Mouse (Mus musculus) forebrain, embryonic 13.5 days (tissue): Measurements from ENCODE around the gene Hgd. TPM values are rescaled to one million over a fixed set of nuclear protein-coding genes. Genes with fewer than 3 reads are reported as not detected.

ENCODE experiments used
- ATAC-seq: fragments of 200-750 bp; cut with Nextera tagmentation; 2 replicates; pipeline ENCODE4 v1.8.0; 2017
- H3K27ac ChIP-seq: fragments of 300-500 bp; sonication (generic); 2 replicates; pipeline ENCODE4 v1.5.1; 2015; ENCODE audit warnings: inconsistent platforms, mild to moderate bottlenecking, moderate library complexity
- H3K27me3 ChIP-seq: fragments of 300-500 bp; sonication (generic); 2 replicates; pipeline ENCODE4 v1.6.1; 2015; ENCODE audit warnings: mild to moderate bottlenecking, inconsistent platforms
- H3K36me3 ChIP-seq: fragments of 300-500 bp; sonication (generic); 2 replicates; pipeline ENCODE4 v1.6.1; 2015; ENCODE audit warnings: mild to moderate bottlenecking, inconsistent platforms; ENCODE audit not compliant: poor library complexity, severe bottlenecking
- H3K4me1 ChIP-seq: fragments of 300-500 bp; sonication (generic); 2 replicates; pipeline ENCODE4 v1.6.1; 2015; ENCODE audit warnings: inconsistent platforms
- H3K4me2 ChIP-seq: fragments of 300-500 bp; sonication (generic); 2 replicates; pipeline ENCODE4 v1.6.1; 2015; ENCODE audit warnings: inconsistent platforms, mild to moderate bottlenecking, moderate library complexity
- H3K4me3 ChIP-seq: fragments of 300-500 bp; sonication (generic); 2 replicates; pipeline ENCODE4 v1.5.1; 2015; ENCODE audit warnings: mild to moderate bottlenecking, inconsistent platforms
- H3K9ac ChIP-seq: fragments of 300-500 bp; sonication (generic); 2 replicates; pipeline ENCODE4 v1.6.1; 2015; ENCODE audit warnings: mild to moderate bottlenecking, inconsistent platforms
- H3K9me3 ChIP-seq: fragments of 300-500 bp; sonication (generic); replicated peaks from 2 replicates; pipeline ENCODE4 v1.6.1; 2016; ENCODE audit warnings: inconsistent platforms
- WGBS: fragments of 180-500 bp; shearing (Covaris S2); methylation state at CpG from one replicate; pipeline ENCODE4 v1.1.7; 2015; 5-methylcytosine and 5-hydroxymethylcytosine counted together
- polyA plus RNA-seq: library from polyadenylated mRNA; unstranded; fragments of >200 nt; fragmentation: Nextera tagmentation; extraction: Ambion mirVana; gene quantifications from 2 replicates; pipeline ENCODE4 v1.2.1, GENCODE M21; 2015

The Hgd gene
- polyA plus RNA-seq, 1 experiment from 2014 or later: 0.27 TPM

GRCm38 (mm10) chr16:37654831-37655455, 75.0 kb downstream of the Hgd start:
- H3K4me3 ChIP-seq: peak overlapping the region; percentile 67; the same call in 1 of the 2 replicates
- no peaks in the 10 kb centered on the region for H3K27me3 ChIP-seq
- H3K4me1 ChIP-seq: peaks cover 25% of the 10 kb centered on the region
- WGBS: 67% methylated on average over 4 of the region's 4 CpGs
- peak; percentile 2; the same call in 1 of the 2 replicates for ATAC-seq
- no peaks in the 10 kb centered on the region for H3K9me3 ChIP-seq
- H3K27ac ChIP-seq: no peak overlapping the region; the same call in 1 of the 2 replicates
- no peak overlapping the region for H3K9ac ChIP-seq
- H3K36me3 ChIP-seq: no peaks in the 10 kb centered on the region
- H3K4me2 ChIP-seq: peak overlapping the region; percentile 55

GRCm38 (mm10) chr16:37655756-37656347, 75.9 kb downstream of the Hgd start:
- H3K4me3 ChIP-seq: no peak overlapping the region
- WGBS: 22% methylated on average over 4 of the region's 4 CpGs

GRCm38 (mm10) chr16:37656796-37657195, 76.8 kb downstream of the Hgd start:
- H3K4me1 ChIP-seq: peaks cover 25% of the 10 kb centered on the region
- no peak for ATAC-seq
- no peak overlapping the region for H3K27ac ChIP-seq
- no peak overlapping the region for H3K4me2 ChIP-seq
- H3K36me3 ChIP-seq: no peaks in the 10 kb centered on the region
- 60% methylated on average over 7 of the region's 7 CpGs for WGBS
- no peak overlapping the region for H3K9ac ChIP-seq
- no peaks in the 10 kb centered on the region for H3K9me3 ChIP-seq
- H3K27me3 ChIP-seq: no peaks in the 10 kb centered on the region
- no peak overlapping the region for H3K4me3 ChIP-seq

More at GRCm38 (mm10) chr16:37655756-37656347, 75.9 kb downstream of the Hgd start:
- no peaks in the 10 kb centered on the region for H3K36me3 ChIP-seq
- H3K9me3 ChIP-seq: no peaks in the 10 kb centered on the region
- no peaks in the 10 kb centered on the region for H3K27me3 ChIP-seq
- H3K9ac ChIP-seq: no peak overlapping the region
- H3K4me1 ChIP-seq: peaks cover 25% of the 10 kb centered on the region
- no peak for ATAC-seq
- H3K27ac ChIP-seq: no peak overlapping the region
- H3K4me2 ChIP-seq: no peak overlapping the region

GRCm38 (mm10) chr16:37663643-37664459, 83.9 kb downstream of the Hgd start:
- no peak overlapping the region for H3K27ac ChIP-seq
- no peaks in the 10 kb centered on the region for H3K4me1 ChIP-seq
- no peak overlapping the region for H3K4me3 ChIP-seq
- H3K4me2 ChIP-seq: no peak overlapping the region
- H3K27me3 ChIP-seq: no peaks in the 10 kb centered on the region
- no peak overlapping the region for H3K9ac ChIP-seq
- ATAC-seq: no peak
- WGBS: 70% methylated on average over 9 of the region's 9 CpGs
- H3K36me3 ChIP-seq: no peaks in the 10 kb centered on the region
- H3K9me3 ChIP-seq: no peaks in the 10 kb centered on the region

- ATAC-seq: no peak
- H3K9me3 ChIP-seq: no peaks in the 10 kb centered on the region
- WGBS: 81% methylated on average over 5 of the region's 5 CpGs
- no peak overlapping the region for H3K4me2 ChIP-seq
- no peak overlapping the region for H3K4me3 ChIP-seq
- H3K36me3 ChIP-seq: no peaks in the 10 kb centered on the region
- H3K27me3 ChIP-seq: no peaks in the 10 kb centered on the region
- H3K27ac ChIP-seq: no peak overlapping the region
- no peaks in the 10 kb centered on the region for H3K4me1 ChIP-seq
- H3K9ac ChIP-seq: no peak overlapping the region
These were observed 85.5 kb downstream of the Hgd start for GRCm38 (mm10) chr16:37665394-37665935.

GRCm38 (mm10) chr16:37670666-37671283, 90.8 kb downstream of the Hgd start:
- no peak overlapping the region for H3K27ac ChIP-seq
- H3K9ac ChIP-seq: no peak overlapping the region
- H3K4me2 ChIP-seq: no peak overlapping the region
- H3K27me3 ChIP-seq: no peaks in the 10 kb centered on the region
- H3K4me1 ChIP-seq: no peaks in the 10 kb centered on the region
- 36% methylated on average over 4 of the region's 4 CpGs for WGBS
- H3K4me3 ChIP-seq: no peak overlapping the region
- no peaks in the 10 kb centered on the region for H3K9me3 ChIP-seq
- no peaks in the 10 kb centered on the region for H3K36me3 ChIP-seq
- no peak for ATAC-seq

- H3K27me3 ChIP-seq: no peaks in the 10 kb centered on the region
- ATAC-seq: no peak
- H3K27ac ChIP-seq: no peak overlapping the region
- H3K9ac ChIP-seq: no peak overlapping the region
- H3K36me3 ChIP-seq: no peaks in the 10 kb centered on the region
- no peak overlapping the region for H3K4me2 ChIP-seq
- no peak overlapping the region for H3K4me3 ChIP-seq
- no peaks in the 10 kb centered on the region for H3K9me3 ChIP-seq
- 95% methylated on average over 5 of the region's 5 CpGs for WGBS
- peaks cover 18% of the 10 kb centered on the region for H3K4me1 ChIP-seq
These were observed 95.4 kb downstream of the Hgd start for GRCm38 (mm10) chr16:37675326-37675725.

GRCm38 (mm10) chr16:37676024-37676676, 96.2 kb downstream of the Hgd start:
- Histone ChIP-seq H3K36me3 (no peaks in the 10 kb centered on the region), H3K9ac (0 out of 2 replicates have a peak overlapping the region, but pooled peaks have one; percentile 14), H3K9me3 (no peaks in the 10 kb centered on the region), H3K4me3 (no peak overlapping the region), H3K4me1 (peaks cover 18% of the 10 kb centered on the region), H3K4me2 (peak overlapping the region; percentile 44), H3K27me3 (no peaks in the 10 kb centered on the region), H3K27ac (no peak overlapping the region)
- ATAC-seq: peak; percentile 92
- WGBS: 48% methylated on average over 17 of the region's 17 CpGs

GRCm38 (mm10) chr16:37676677-37677072, 96.7 kb downstream of the Hgd start:
- Histone ChIP-seq H3K4me3 (no peak overlapping the region), H3K27ac (no peak overlapping the region), H3K4me1 (peaks cover 18% of the 10 kb centered on the region), H3K9me3 (no peaks in the 10 kb centered on the region), H3K9ac (no peak overlapping the region), H3K27me3 (no peaks in the 10 kb centered on the region), H3K4me2 (peak overlapping the region; percentile 44), H3K36me3 (no peaks in the 10 kb centered on the region)
- peak; percentile 17; the same call in 1 of the 2 replicates for ATAC-seq
- WGBS: 9% methylated on average over 4 of the region's 4 CpGs

- WGBS: 85% methylated on average over 8 of the region's 8 CpGs
These were observed 97.6 kb downstream of the Hgd start for GRCm38 (mm10) chr16:37677586-37677985.

GRCm38 (mm10) chr16:37680216-37680615, 100.3 kb downstream of the Hgd start:
- no peak overlapping the region for H3K4me3 ChIP-seq
- no peak overlapping the region for H3K4me2 ChIP-seq
- H3K4me1 ChIP-seq: peaks cover 38% of the 10 kb centered on the region
- H3K27ac ChIP-seq: no peak overlapping the region
- H3K27me3 ChIP-seq: no peaks in the 10 kb centered on the region
- no peak overlapping the region for H3K9ac ChIP-seq
- H3K36me3 ChIP-seq: no peaks in the 10 kb centered on the region
- 80% methylated on average over 2 of the region's 2 CpGs for WGBS
- ATAC-seq: no peak
- no peaks in the 10 kb centered on the region for H3K9me3 ChIP-seq

More at GRCm38 (mm10) chr16:37677586-37677985, 97.6 kb downstream of the Hgd start:
- Histone ChIP-seq H3K9me3 (no peaks in the 10 kb centered on the region), H3K27ac (no peak overlapping the region), H3K9ac (no peak overlapping the region), H3K4me1 (peaks cover 18% of the 10 kb centered on the region), H3K4me3 (no peak overlapping the region), H3K36me3 (no peaks in the 10 kb centered on the region), H3K4me2 (no peak overlapping the region), H3K27me3 (no peaks in the 10 kb centered on the region)
- ATAC-seq: no peak
